Mouse (Mus musculus) kidney, adult 2 months (tissue): Measurements from ENCODE around the gene Capn11. TPM values are rescaled to one million over a fixed set of nuclear protein-coding genes. Genes with fewer than 3 reads are reported as not detected.

ENCODE experiments used
- DNase-seq: peaks from one replicate; pipeline ENCODE4 v3.0.0; 2021
- H3K27ac ChIP-seq: fragments of 200-500 bp; 2 replicates; pipeline ENCODE4 v1.5.1; 2012; ENCODE audit warnings: low read depth, low read length, control low read depth, inconsistent platforms; ENCODE audit not compliant: insufficient read depth
- H3K27me3 ChIP-seq: fragments of 200-500 bp; replicated peaks from 2 replicates; pipeline ENCODE4 v1.6.1; 2012; ENCODE audit warnings: mild to moderate bottlenecking, moderate library complexity, low read length, inconsistent platforms; ENCODE audit not compliant: control insufficient read depth, insufficient read depth
- H3K36me3 ChIP-seq: fragments of 200-500 bp; 2 replicates; pipeline ENCODE4 v1.6.1; 2012; ENCODE audit warnings: mild to moderate bottlenecking, moderate library complexity, low read length, inconsistent platforms; ENCODE audit not compliant: control insufficient read depth, insufficient read depth
- H3K4me1 ChIP-seq: fragments of 200-500 bp; 2 replicates; pipeline ENCODE4 v1.6.1; 2011; ENCODE audit warnings: low read length; ENCODE audit not compliant: control insufficient read depth, insufficient read depth
- H3K4me3 ChIP-seq: fragments of 200-500 bp; 2 replicates; pipeline ENCODE4 v1.5.1; 2011; ENCODE audit warnings: mild to moderate bottlenecking, low read depth, low read length, control low read depth; ENCODE audit not compliant: insufficient read depth
- CTCF ChIP-seq: fragments of 200-500 bp; conservative IDR thresholded peaks from 2 replicates; pipeline ENCODE4 v1.5.1; 2011; ENCODE audit warnings: low read depth, mild to moderate bottlenecking, control low read depth, low read length, moderate library complexity, mixed read lengths; ENCODE audit not compliant: insufficient read depth, insufficient read length
- POLR2A ChIP-seq: fragments of 200-500 bp; IDR thresholded peaks from one replicate; pipeline ENCODE4 v1.6.1; 2011; ENCODE audit warnings: low read depth, low read length, control low read depth
- WGBS: fragments of 180-500 bp; shearing (Covaris S2); methylation state at CpG from one replicate; pipeline ENCODE4 v1.1.7; 2018; 5-methylcytosine and 5-hydroxymethylcytosine counted together
- polyA plus RNA-seq: library from polyadenylated mRNA; depleted of rRNA; stranded (reverse); fragments of >200 nt; gene quantifications from 2 replicates; pipeline ENCODE4 v1.2.3, GENCODE M21; 2012

Gene Capn11
- polyA plus RNA-seq, 1 experiment: 0.16 TPM

- Histone ChIP-seq H3K27me3 (no peaks in the 10 kb centered on the region), H3K4me3 (no peak overlapping the region), H3K27ac (no peak overlapping the region), H3K36me3 (no peaks in the 10 kb centered on the region; the same call in 1 of the 2 replicates), H3K4me1 (0 out of 2 replicates have a peak, but pooled peaks cover 3% of the 10 kb centered on the region)
- TF ChIP-seq POLR2A (no peak), CTCF (no peak)
- WGBS: 81% methylated on average over 11 of the region's 11 CpGs
- DNase-seq: no peak
These were observed 7.0 kb upstream of the Capn11 start for GRCm38 (mm10) chr17:45666091-45666490.

GRCm38 (mm10) chr17:45664608-45665007 is 5.5 kb upstream of the Capn11 start:
- Histone ChIP-seq H3K4me3 (no peak overlapping the region), H3K36me3 (no peaks in the 10 kb centered on the region; the same call in 1 of the 2 replicates), H3K27me3 (no peaks in the 10 kb centered on the region), H3K4me1 (0 out of 2 replicates have a peak, but pooled peaks cover 3% of the 10 kb centered on the region), H3K27ac (no peak overlapping the region)
- no peak for TF ChIP-seq CTCF
- TF ChIP-seq POLR2A: no peak
- no peak for DNase-seq
- WGBS: 82% methylated on average over 13 of the region's 13 CpGs

- H3K27me3 ChIP-seq: no peaks in the 10 kb centered on the region
- peak; percentile 69 for DNase-seq
- no peak overlapping the region for H3K27ac ChIP-seq
- WGBS: 32% methylated on average over 27 of the region's 27 CpGs
- no peaks in the 10 kb centered on the region; the same call in 1 of the 2 replicates for H3K36me3 ChIP-seq
- 0 out of 2 replicates have a peak, but pooled peaks cover 3% of the 10 kb centered on the region for H3K4me1 ChIP-seq
- H3K4me3 ChIP-seq: no peak overlapping the region
- TF ChIP-seq POLR2A (no peak), CTCF (peak; percentile 80)
These were observed 4.2 kb upstream of the Capn11 start for GRCm38 (mm10) chr17:45663106-45663919.

- no peaks in the 10 kb centered on the region for H3K27me3 ChIP-seq
- no peak overlapping the region for H3K27ac ChIP-seq
- no peak overlapping the region for H3K4me3 ChIP-seq
- no peaks in the 10 kb centered on the region for H3K36me3 ChIP-seq
- TF ChIP-seq CTCF (peak; percentile 35), POLR2A (no peak)
- no peak for DNase-seq
- WGBS: 33% methylated on average over 6 of the region's 6 CpGs
- no peaks in the 10 kb centered on the region for H3K4me1 ChIP-seq
These were observed 3.3 kb downstream of the Capn11 start for GRCm38 (mm10) chr17:45655820-45656219.

- no peaks in the 10 kb centered on the region for H3K27me3 ChIP-seq
- TF ChIP-seq CTCF (no peak), POLR2A (no peak)
These were observed 5.9 kb downstream of the Capn11 start for GRCm38 (mm10) chr17:45653233-45653632.

GRCm38 (mm10) chr17:45644185-45644584 is 14.9 kb downstream of the Capn11 start:
- no peak for TF ChIP-seq POLR2A
- no peak for TF ChIP-seq CTCF
- no peak overlapping the region for H3K4me3 ChIP-seq
- H3K27me3 ChIP-seq: no peaks in the 10 kb centered on the region
- H3K27ac ChIP-seq: no peak overlapping the region
- H3K4me1 ChIP-seq: no peaks in the 10 kb centered on the region
- H3K36me3 ChIP-seq: no peaks in the 10 kb centered on the region
- DNase-seq: no peak
- WGBS: 95% methylated on average over 4 of the region's 4 CpGs

More at GRCm38 (mm10) chr17:45653233-45653632, 5.9 kb downstream of the Capn11 start:
- Histone ChIP-seq H3K27ac (no peak overlapping the region), H3K4me3 (no peak overlapping the region), H3K4me1 (no peaks in the 10 kb centered on the region), H3K36me3 (no peaks in the 10 kb centered on the region)
- no peak for DNase-seq
- 68% methylated on average over 7 of the region's 7 CpGs for WGBS

- no peaks in the 10 kb centered on the region for H3K36me3 ChIP-seq
- 16% methylated on average over 12 of the region's 12 CpGs for WGBS
- DNase-seq: peak; percentile 63
- H3K27me3 ChIP-seq: no peaks in the 10 kb centered on the region
- H3K4me1 ChIP-seq: no peaks in the 10 kb centered on the region
- H3K4me3 ChIP-seq: no peak overlapping the region
- H3K27ac ChIP-seq: no peak overlapping the region
- TF ChIP-seq POLR2A (no peak), CTCF (peak; percentile 71)
These were observed 16.4 kb downstream of the Capn11 start for GRCm38 (mm10) chr17:45642701-45643100.
